Mouse (Mus musculus) midbrain, embryonic 15.5 days (tissue): ENCODE measurements around the gene Stpg3. TPM values are rescaled to one million over a fixed set of nuclear protein-coding genes. Genes with fewer than 3 reads are reported as not detected.

Experiments used
- ATAC-seq: fragments of 200-750 bp; cut with Nextera tagmentation; replicated peaks from 2 replicates; pipeline ENCODE4 v1.8.0; 2017; ENCODE audit warnings: moderate TSS enrichment
- H3K27ac ChIP-seq: fragments of 300-500 bp; sonication (generic); 2 replicates; pipeline ENCODE4 v1.5.1; 2015; ENCODE audit warnings: mild to moderate bottlenecking, inconsistent platforms
- H3K27me3 ChIP-seq: fragments of 300-500 bp; sonication (generic); replicated peaks from 2 replicates; pipeline ENCODE4 v1.6.1; 2015; ENCODE audit warnings: inconsistent platforms
- H3K36me3 ChIP-seq: fragments of 300-500 bp; sonication (generic); replicated peaks from 2 replicates; pipeline ENCODE4 v1.6.1; 2015; ENCODE audit warnings: inconsistent platforms
- H3K4me1 ChIP-seq: fragments of 300-500 bp; sonication (generic); 2 replicates; pipeline ENCODE4 v1.6.1; 2015; ENCODE audit warnings: inconsistent platforms
- H3K4me2 ChIP-seq: fragments of 300-500 bp; sonication (generic); 2 replicates; pipeline ENCODE4 v1.6.1; 2015; ENCODE audit warnings: inconsistent platforms, mild to moderate bottlenecking, moderate library complexity
- H3K4me3 ChIP-seq: fragments of 300-500 bp; sonication (generic); 2 replicates; pipeline ENCODE4 v1.5.1; 2015; ENCODE audit warnings: mild to moderate bottlenecking, inconsistent platforms
- H3K9ac ChIP-seq: fragments of 300-500 bp; sonication (generic); 2 replicates; pipeline ENCODE4 v1.6.1; 2015; ENCODE audit warnings: mild to moderate bottlenecking, inconsistent platforms
- H3K9me3 ChIP-seq: fragments of 300-500 bp; sonication (generic); 2 replicates; pipeline ENCODE4 v1.6.1; 2016; ENCODE audit warnings: inconsistent platforms
- whole genome bisulfite sequencing: fragments of 180-500 bp; shearing (Covaris S2); methylation state at CpG from one replicate; pipeline ENCODE4 v1.1.7; 2015; ENCODE audit warnings: mixed read lengths; 5-methylcytosine and 5-hydroxymethylcytosine counted together
- polyA plus RNA-seq: library from polyadenylated mRNA; unstranded; fragments of >200 nt; fragmentation: Nextera tagmentation; extraction: Ambion mirVana; gene quantifications from 2 replicates; pipeline ENCODE4 v1.2.1, GENCODE M21; 2015

Stpg3 gene
- polyA plus RNA-seq, 1 experiment from 2014 or later = not detected

- ATAC-seq = no peak
- Histone ChIP-seq H3K4me3 (no peak overlapping the region), H3K27ac (no peak overlapping the region), H3K36me3 (no peaks in the 10 kb centered on the region), H3K9me3 (no peaks in the 10 kb centered on the region), H3K4me1 (peaks cover 4% of the 10 kb centered on the region; the same call in 1 of the 2 replicates), H3K4me2 (no peak overlapping the region), H3K27me3 (peaks cover 6% of the 10 kb centered on the region; the same call in 1 of the 2 replicates), H3K9ac (no peak overlapping the region)
- WGBS = 82% methylated on average over 4 of the region's 4 CpGs
Observed at GRCm38 (mm10) chr2:25233421-25233820, 19.0 kb upstream of the Stpg3 start.

GRCm38 (mm10) chr2:25231038-25231437 is 16.6 kb upstream of the Stpg3 start:
- Histone ChIP-seq H3K4me2 (no peak overlapping the region), H3K9me3 (no peaks in the 10 kb centered on the region)

GRCm38 (mm10) chr2:25230581-25230980 is 16.1 kb upstream of the Stpg3 start:
- no peak overlapping the region for H3K4me3 ChIP-seq
- 81% methylated on average over 7 of the region's 7 CpGs for WGBS
- H3K27ac ChIP-seq = no peak overlapping the region
- H3K36me3 ChIP-seq = no peaks in the 10 kb centered on the region
- no peak overlapping the region for H3K9ac ChIP-seq
- no peak overlapping the region for H3K4me2 ChIP-seq
- peaks cover 6% of the 10 kb centered on the region; the same call in 1 of the 2 replicates for H3K27me3 ChIP-seq
- no peaks in the 10 kb centered on the region for H3K9me3 ChIP-seq
- peaks cover 9% of the 10 kb centered on the region for H3K4me1 ChIP-seq
- no peak for ATAC-seq

More at GRCm38 (mm10) chr2:25231038-25231437, 16.6 kb upstream of the Stpg3 start:
- Histone ChIP-seq H3K27me3 (peaks cover 6% of the 10 kb centered on the region; the same call in 1 of the 2 replicates), H3K27ac (no peak overlapping the region), H3K4me3 (no peak overlapping the region), H3K4me1 (peaks cover 4% of the 10 kb centered on the region), H3K36me3 (no peaks in the 10 kb centered on the region), H3K9ac (no peak overlapping the region)
- no peak for ATAC-seq
- WGBS = 49% methylated on average over 12 of the region's 12 CpGs

- Histone ChIP-seq H3K4me1 (peaks cover 12% of the 10 kb centered on the region), H3K27me3 (no peaks in the 10 kb centered on the region), H3K36me3 (no peaks in the 10 kb centered on the region), H3K9ac (no peak overlapping the region), H3K4me3 (no peak overlapping the region), H3K27ac (no peak overlapping the region), H3K9me3 (no peaks in the 10 kb centered on the region), H3K4me2 (no peak overlapping the region)
- 82% methylated on average over 5 of the region's 5 CpGs for WGBS
- no peak for ATAC-seq
Observed at GRCm38 (mm10) chr2:25229582-25229981, 15.1 kb upstream of the Stpg3 start.

- H3K36me3 ChIP-seq = no peaks in the 10 kb centered on the region
- H3K4me1 ChIP-seq = peaks cover 12% of the 10 kb centered on the region
- no peak overlapping the region for H3K9ac ChIP-seq
- H3K27ac ChIP-seq = no peak overlapping the region
- H3K27me3 ChIP-seq = no peaks in the 10 kb centered on the region
- ATAC-seq = no peak
- no peaks in the 10 kb centered on the region for H3K9me3 ChIP-seq
- H3K4me2 ChIP-seq = peak overlapping the region; percentile 28; the same call in 1 of the 2 replicates
- 67% methylated on average over 6 of the region's 6 CpGs for WGBS
- no peak overlapping the region for H3K4me3 ChIP-seq
Observed at GRCm38 (mm10) chr2:25228995-25229530, 14.6 kb upstream of the Stpg3 start.

GRCm38 (mm10) chr2:25228431-25228889 is 14.0 kb upstream of the Stpg3 start:
- Histone ChIP-seq H3K4me3 (no peak overlapping the region), H3K9me3 (no peaks in the 10 kb centered on the region), H3K27ac (peak overlapping the region; percentile 44), H3K36me3 (no peaks in the 10 kb centered on the region), H3K4me2 (peak overlapping the region; percentile 28; the same call in 1 of the 2 replicates), H3K9ac (no peak overlapping the region), H3K4me1 (peaks cover 16% of the 10 kb centered on the region), H3K27me3 (no peaks in the 10 kb centered on the region)
- under 1% methylated on average over 7 of the region's 7 CpGs for WGBS
- no peak for ATAC-seq

- H3K9ac ChIP-seq = no peak overlapping the region
- 94% methylated on average over 4 of the region's 4 CpGs for WGBS
Observed at GRCm38 (mm10) chr2:25227406-25227805, 13.0 kb upstream of the Stpg3 start.

GRCm38 (mm10) chr2:25226864-25227263 is 12.4 kb upstream of the Stpg3 start:
- Histone ChIP-seq H3K9ac (no peak overlapping the region), H3K4me1 (peaks cover 20% of the 10 kb centered on the region), H3K4me3 (no peak overlapping the region), H3K36me3 (no peaks in the 10 kb centered on the region), H3K27ac (no peak overlapping the region), H3K27me3 (no peaks in the 10 kb centered on the region), H3K4me2 (no peak overlapping the region), H3K9me3 (no peaks in the 10 kb centered on the region)
- ATAC-seq = no peak
- WGBS = 83% methylated on average over 5 of the region's 5 CpGs

More at GRCm38 (mm10) chr2:25227406-25227805, 13.0 kb upstream of the Stpg3 start:
- Histone ChIP-seq H3K27me3 (no peaks in the 10 kb centered on the region), H3K36me3 (no peaks in the 10 kb centered on the region), H3K4me3 (no peak overlapping the region), H3K9me3 (no peaks in the 10 kb centered on the region), H3K27ac (no peak overlapping the region), H3K4me2 (no peak overlapping the region), H3K4me1 (peaks cover 20% of the 10 kb centered on the region)
- ATAC-seq = no peak

GRCm38 (mm10) chr2:25225811-25226379 is 11.5 kb upstream of the Stpg3 start:
- no peak for ATAC-seq
- Histone ChIP-seq H3K27me3 (no peaks in the 10 kb centered on the region), H3K4me1 (peaks cover 20% of the 10 kb centered on the region), H3K9ac (no peak overlapping the region), H3K9me3 (no peaks in the 10 kb centered on the region), H3K4me3 (no peak overlapping the region; the same call in 1 of the 2 replicates), H3K36me3 (no peaks in the 10 kb centered on the region), H3K4me2 (peak overlapping the region; percentile 51; the same call in 1 of the 2 replicates), H3K27ac (0 out of 2 replicates have a peak overlapping the region, but pooled peaks have one; percentile 99)
- WGBS = 71% methylated on average over 8 of the region's 8 CpGs

- peaks cover 20% of the 10 kb centered on the region for H3K4me1 ChIP-seq
- peak overlapping the region; percentile 61 for H3K4me3 ChIP-seq
- peak overlapping the region; percentile 51 for H3K4me2 ChIP-seq
- H3K9me3 ChIP-seq = no peaks in the 10 kb centered on the region
- 2% methylated on average over 41 of the region's 41 CpGs for WGBS
- no peaks in the 10 kb centered on the region for H3K27me3 ChIP-seq
- no peaks in the 10 kb centered on the region for H3K36me3 ChIP-seq
- ATAC-seq = peak; percentile 97
- H3K27ac ChIP-seq = peak overlapping the region; percentile 99
- H3K9ac ChIP-seq = peak overlapping the region; percentile 77
Observed at GRCm38 (mm10) chr2:25224766-25225752, 10.6 kb upstream of the Stpg3 start.

GRCm38 (mm10) chr2:25224492-25224765 is 10.0 kb upstream of the Stpg3 start, which contains the start of gene Tubb4b:
Gene Tubb4b (minus strand): TSS chr2:25224702.
- H3K9ac ChIP-seq = peak within 1 kb of the TSS; percentile 89
- WGBS = 0% methylated on average over 17 of the region's 17 CpGs
- H3K27me3 ChIP-seq = no peaks in the 10 kb centered on the region
- H3K27ac ChIP-seq = peak within 1 kb of the TSS; percentile 99
- peak within 1 kb of the TSS; percentile 90 for H3K4me2 ChIP-seq
- ATAC-seq = no peak
- no peaks in the 10 kb centered on the region for H3K36me3 ChIP-seq
- no peaks in the 10 kb centered on the region for H3K9me3 ChIP-seq
- peak within 1 kb of the TSS; percentile 98 for H3K4me3 ChIP-seq
- peaks cover 20% of the 10 kb centered on the region for H3K4me1 ChIP-seq
